Mouse (Mus musculus) C2C12 (cell line): ENCODE measurements around the gene Doc2g. TPM values are rescaled to one million over a fixed set of nuclear protein-coding genes. Genes with fewer than 3 reads are reported as not detected.

Source experiments
- H3K27me3 ChIP-seq: one replicate; pipeline ENCODE4 v1.6.1; 2011; ENCODE audit not compliant: control insufficient read depth, insufficient read depth, insufficient read length
- H3K36me3 ChIP-seq: one replicate; pipeline ENCODE4 v1.6.1; 2011; ENCODE audit not compliant: control insufficient read depth, insufficient read depth
- H3K4me3 ChIP-seq: one replicate; pipeline ENCODE4 v1.5.1; 2011; ENCODE audit warnings: mild to moderate bottlenecking, control low read depth; ENCODE audit not compliant: poor library complexity, insufficient read depth, severe bottlenecking
- H3K79me2 ChIP-seq: one replicate; pipeline ENCODE4 v1.6.1; 2011; ENCODE audit not compliant: control insufficient read depth, insufficient read depth
- H3K79me3 ChIP-seq: one replicate; pipeline ENCODE4 v1.6.1; 2011; ENCODE audit warnings: low read depth, control low read depth
- H3ac ChIP-seq: one replicate; pipeline ENCODE3; 2011; ENCODE audit warnings: low read depth; ENCODE audit not compliant: control insufficient read depth, insufficient read length
- CEBPB ChIP-seq: IDR thresholded peaks from one replicate; pipeline ENCODE4 v1.6.1; 2011; ENCODE audit warnings: low read depth, mild to moderate bottlenecking, control low read depth, moderate library complexity
- CTCF ChIP-seq: IDR thresholded peaks from one replicate; pipeline ENCODE4 v1.5.1; 2011; ENCODE audit not compliant: control insufficient read depth, insufficient read depth, insufficient read length
- FOSL1 ChIP-seq: IDR thresholded peaks from one replicate; pipeline ENCODE4 v1.8.0; 2011; ENCODE audit warnings: mild to moderate bottlenecking, low read length; ENCODE audit not compliant: poor library complexity, insufficient read depth, severe bottlenecking
- MAX ChIP-seq: IDR thresholded peaks from one replicate; pipeline ENCODE4 v1.6.1; 2011; ENCODE audit warnings: mild to moderate bottlenecking, control low read depth
- MYOD1 ChIP-seq: IDR thresholded peaks from one replicate; pipeline ENCODE4 v1.6.1; 2011; ENCODE audit warnings: low read depth; ENCODE audit not compliant: control insufficient read depth, insufficient read length
- MYOG ChIP-seq: IDR thresholded peaks from one replicate; pipeline ENCODE4 v1.6.1; 2011; ENCODE audit not compliant: control insufficient read depth, insufficient read length; ENCODE audit errors: extremely low read depth
- USF1 ChIP-seq: IDR thresholded peaks from one replicate; pipeline ENCODE4 v1.6.1; 2011; ENCODE audit warnings: low read depth, mild to moderate bottlenecking, control low read depth, moderate library complexity
- polyA plus RNA-seq: library from polyadenylated mRNA; unstranded; fragments of >200 nt; fragmentation: generic; extraction: Trizol; gene quantifications from one replicate; pipeline ENCODE4 v1.2.1, GENCODE M21; 2012; ENCODE audit warnings: missing spikeins

The Doc2g gene
- polyA plus RNA-seq, 1 experiment, result 0.98 TPM

DNA sequence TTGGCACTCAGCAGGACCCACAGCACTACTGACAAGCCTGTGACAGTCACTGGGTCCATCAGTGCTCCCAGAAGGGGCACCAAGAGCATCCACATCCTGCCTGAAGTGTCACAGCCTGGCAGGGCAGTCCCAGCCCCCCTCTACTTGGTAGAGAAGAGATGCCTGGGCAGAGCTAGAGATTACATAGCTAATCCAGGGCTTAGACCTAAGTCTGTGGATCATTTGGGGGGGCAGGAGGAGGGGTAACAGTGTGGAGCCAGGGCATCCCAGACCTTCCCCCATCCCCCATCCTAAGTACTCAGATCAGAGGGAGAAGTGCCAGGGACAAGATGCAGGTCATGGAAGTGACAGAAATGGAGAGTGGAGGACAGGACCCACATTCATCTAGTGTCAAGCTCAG lies 11.7 kb downstream of the Doc2g start:
- Histone ChIP-seq H3K27me3 (no peaks in the 10 kb centered on the region), H3ac (no peak overlapping the region), H3K36me3 (peaks cover 13% of the 10 kb centered on the region), H3K79me2 (peaks cover 15% of the 10 kb centered on the region), H3K4me3 (no peak overlapping the region), H3K79me3 (peaks cover 8% of the 10 kb centered on the region)
- TF ChIP-seq MYOG (no peak), CEBPB (no peak), CTCF (no peak), MYOD1 (no peak), USF1 (no peak), MAX (no peak), FOSL1 (no peak)

DNA sequence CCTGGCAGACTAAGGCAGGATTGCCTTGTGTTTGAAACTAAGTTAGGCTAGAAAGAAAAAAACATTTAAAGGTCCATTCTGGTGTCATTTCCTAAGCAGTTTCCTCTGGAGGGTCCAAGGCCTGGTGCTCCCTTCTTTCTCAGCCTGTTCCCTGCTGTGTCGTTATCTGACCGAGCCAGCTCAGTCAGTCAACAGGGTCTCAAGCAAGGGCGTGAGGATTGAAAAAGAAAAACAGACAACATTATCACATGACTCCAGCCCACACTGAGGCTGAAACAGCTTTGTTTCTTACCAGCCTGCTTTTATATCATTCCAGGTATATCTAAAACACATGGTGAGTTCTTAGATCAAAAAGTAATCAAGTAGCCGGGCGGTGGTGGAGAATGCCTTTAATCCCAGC lies 12.5 kb downstream of the Doc2g start:
- Histone ChIP-seq H3K36me3 (peaks cover 7% of the 10 kb centered on the region), H3K4me3 (no peak overlapping the region), H3K79me2 (peaks cover 15% of the 10 kb centered on the region), H3K79me3 (peaks cover 8% of the 10 kb centered on the region), H3ac (no peak overlapping the region), H3K27me3 (no peaks in the 10 kb centered on the region)
- no peak for TF ChIP-seq CTCF
- no peak for TF ChIP-seq USF1
- TF ChIP-seq MAX, result no peak
- TF ChIP-seq MYOG, result no peak
- no peak for TF ChIP-seq CEBPB
- TF ChIP-seq FOSL1, result no peak
- TF ChIP-seq MYOD1, result no peak

DNA sequence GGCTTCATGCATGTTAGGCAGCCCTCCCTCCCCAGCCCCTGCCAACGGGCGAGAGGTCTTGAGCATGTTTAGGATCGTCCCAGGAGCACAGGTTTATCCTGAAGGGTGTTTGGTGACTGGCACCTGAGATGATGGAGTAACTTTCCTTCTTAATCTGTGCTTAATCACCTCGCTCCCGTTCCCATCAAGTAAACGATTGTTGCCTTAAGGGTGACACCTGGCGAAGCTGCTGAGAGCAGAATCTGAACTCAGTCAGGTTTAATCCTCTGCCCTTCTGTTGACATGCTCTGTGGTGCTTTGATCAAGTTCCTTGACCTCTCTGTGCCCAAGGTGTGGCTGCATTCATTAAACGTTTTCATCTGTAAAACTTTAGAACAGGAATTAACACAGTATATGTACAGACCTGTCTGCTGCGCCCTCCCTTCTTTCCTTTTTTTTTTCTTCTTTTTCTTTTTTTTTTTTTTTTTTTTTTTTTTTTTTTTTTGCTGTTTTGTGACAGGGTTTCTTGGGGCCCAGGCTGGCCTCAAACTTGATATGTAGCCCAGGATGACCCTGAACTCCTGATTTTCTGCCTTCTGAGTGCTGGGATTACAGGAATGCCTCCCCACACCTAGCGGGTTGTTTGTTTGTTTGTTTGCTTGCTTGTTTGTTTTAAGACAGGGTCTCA lies 14.9 kb downstream of the Doc2g start:
- Histone ChIP-seq H3K79me2 (no peaks in the 10 kb centered on the region), H3K4me3 (no peak overlapping the region), H3K27me3 (no peaks in the 10 kb centered on the region), H3ac (no peak overlapping the region), H3K36me3 (no peaks in the 10 kb centered on the region), H3K79me3 (no peaks in the 10 kb centered on the region)
- TF ChIP-seq MYOD1 (no peak), USF1 (no peak), CEBPB (no peak), MYOG (no peak), FOSL1 (no peak), MAX (no peak), CTCF (no peak)

DNA sequence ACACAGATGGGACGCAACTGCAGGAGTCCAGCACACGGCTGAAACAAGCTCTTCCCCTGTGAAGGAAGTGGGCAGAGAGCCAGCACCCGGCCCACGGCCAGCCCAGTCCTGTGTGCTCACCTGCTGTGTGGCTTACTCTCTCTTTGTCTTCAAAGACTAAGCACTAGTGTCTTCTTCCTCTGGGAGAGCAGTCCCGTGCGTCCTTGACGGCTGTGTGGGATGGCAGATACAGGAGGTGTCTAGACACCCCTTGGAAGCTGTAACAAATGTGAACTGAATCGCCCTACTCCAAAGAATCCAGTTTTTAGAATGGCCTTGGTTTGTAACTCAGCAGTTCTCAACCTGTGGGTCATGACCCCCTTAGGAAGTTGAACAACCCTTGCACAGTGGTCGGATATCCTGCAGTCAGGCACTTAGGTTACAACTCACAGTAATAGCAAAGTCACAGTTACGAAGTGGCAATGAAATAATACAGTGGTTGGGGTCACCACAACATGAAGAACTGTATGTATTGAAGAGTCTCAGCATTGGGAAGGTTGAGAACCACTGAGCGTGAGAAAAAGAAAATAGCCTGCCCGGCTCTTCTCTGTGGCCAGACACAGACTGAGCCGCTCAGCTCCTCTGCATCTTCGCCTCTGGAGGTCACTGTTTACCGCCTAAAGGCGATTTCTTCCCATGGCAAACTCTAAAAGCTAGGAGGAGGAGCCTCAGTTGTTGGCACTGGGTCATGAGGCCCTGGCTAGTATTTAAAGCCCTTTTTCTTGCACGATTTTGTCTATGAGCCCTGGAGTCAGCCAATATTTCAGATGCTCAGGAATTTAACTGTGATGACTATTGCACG lies 15.8 kb downstream of the Doc2g start:
- Histone ChIP-seq H3K79me2 (no peaks in the 10 kb centered on the region), H3K79me3 (no peaks in the 10 kb centered on the region), H3K4me3 (no peak overlapping the region), H3ac (peak overlapping the region; percentile 39), H3K27me3 (no peaks in the 10 kb centered on the region), H3K36me3 (no peaks in the 10 kb centered on the region)
- peak; percentile 56 for TF ChIP-seq CTCF
- TF ChIP-seq MYOG, result no peak
- TF ChIP-seq MYOD1, result no peak
- no peak for TF ChIP-seq FOSL1

DNA sequence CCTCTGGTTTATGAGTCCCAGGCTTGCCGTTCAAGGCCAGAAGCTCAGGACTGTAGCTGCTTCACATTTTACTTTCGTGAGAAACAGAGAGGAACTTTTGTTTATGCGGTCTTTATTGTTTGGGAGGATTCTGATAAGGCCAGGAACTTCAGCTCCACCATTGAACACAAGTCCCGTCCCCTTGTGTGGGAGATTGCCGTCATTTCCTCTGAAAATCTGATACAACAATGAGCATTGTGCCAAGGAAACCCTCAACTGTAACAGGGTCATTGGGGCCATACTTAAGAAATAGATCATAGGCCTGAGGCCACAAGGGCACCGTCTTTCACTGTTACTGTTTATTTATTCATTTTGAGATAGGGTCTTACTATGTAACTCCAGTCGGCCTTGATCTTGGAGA lies 20.1 kb downstream of the Doc2g start:
- Histone ChIP-seq H3K4me3 (no peak overlapping the region), H3K79me2 (no peaks in the 10 kb centered on the region), H3ac (no peak overlapping the region), H3K36me3 (no peaks in the 10 kb centered on the region), H3K27me3 (no peaks in the 10 kb centered on the region), H3K79me3 (no peaks in the 10 kb centered on the region)
- TF ChIP-seq CEBPB, result no peak
- no peak for TF ChIP-seq MAX
- TF ChIP-seq MYOG, result no peak
- no peak for TF ChIP-seq USF1
- TF ChIP-seq CTCF, result no peak
- TF ChIP-seq FOSL1, result no peak
- TF ChIP-seq MYOD1, result no peak
